Mouse (Mus musculus) E14TG2a.4 (cell line): ENCODE results near the gene Caprin1.

Experiments used
- H3K27me3 ChIP-seq: 2 replicates; pipeline ENCODE4 v1.6.1; 2014; ENCODE audit warnings: low read length, control low read depth; ENCODE audit not compliant: insufficient read depth
- H3K36me3 ChIP-seq: 2 replicates; pipeline ENCODE4 v1.6.1; 2014; ENCODE audit warnings: low read length, control low read depth; ENCODE audit not compliant: insufficient read depth
- H3K4me1 ChIP-seq: replicated peaks from 2 replicates; pipeline ENCODE4 v1.6.1; 2014; ENCODE audit warnings: low read depth, low read length, control low read depth
- H3K4me3 ChIP-seq: replicated peaks from 2 replicates; pipeline ENCODE4 v1.5.1; 2014; ENCODE audit warnings: mild to moderate bottlenecking, low read length
- H3K9me3 ChIP-seq: 2 replicates; pipeline ENCODE4 v1.6.1; 2014; ENCODE audit warnings: low read length, control low read depth
- CTCF ChIP-seq: conservative IDR thresholded peaks from 2 replicates; pipeline ENCODE4 v1.5.1; 2014; ENCODE audit warnings: low read length
- NANOG ChIP-seq: IDR thresholded peaks from 2 replicates; pipeline ENCODE4 v1.6.1; 2014; ENCODE audit warnings: borderline replicate concordance, low read length, mixed read lengths
- POU5F1 ChIP-seq: IDR thresholded peaks from 2 replicates; pipeline ENCODE4 v1.6.1; 2014; ENCODE audit warnings: low read length, borderline replicate concordance

Gene Caprin1

GRCm38 (mm10) chr2:103810412-103810811 is 13.0 kb upstream of the Caprin1 start:
- peaks cover 14% of the 10 kb centered on the region for H3K4me1 ChIP-seq
- no peak for TF ChIP-seq NANOG
- no peaks in the 10 kb centered on the region for H3K9me3 ChIP-seq
- no peaks in the 10 kb centered on the region for H3K36me3 ChIP-seq
- H3K27me3 ChIP-seq, result no peaks in the 10 kb centered on the region
- H3K4me3 ChIP-seq, result peak overlapping the region; percentile 74

- no peaks in the 10 kb centered on the region for H3K36me3 ChIP-seq
- peaks cover 14% of the 10 kb centered on the region for H3K4me1 ChIP-seq
- no peak overlapping the region for H3K4me3 ChIP-seq
- no peaks in the 10 kb centered on the region for H3K9me3 ChIP-seq
- H3K27me3 ChIP-seq, result no peaks in the 10 kb centered on the region
- TF ChIP-seq CTCF (no peak), NANOG (no peak), POU5F1 (no peak)
These were observed 11.0 kb upstream of the Caprin1 start for GRCm38 (mm10) chr2:103808466-103808865.

- TF ChIP-seq CTCF, result no peak
- no peak for TF ChIP-seq POU5F1
- no peak for TF ChIP-seq NANOG
- no peaks in the 10 kb centered on the region; the same call in 1 of the 2 replicates for H3K4me1 ChIP-seq
- no peak overlapping the region for H3K4me3 ChIP-seq
- H3K36me3 ChIP-seq, result no peaks in the 10 kb centered on the region
- H3K9me3 ChIP-seq, result no peaks in the 10 kb centered on the region
- H3K27me3 ChIP-seq, result no peaks in the 10 kb centered on the region
These were observed 6.5 kb upstream of the Caprin1 start for GRCm38 (mm10) chr2:103803770-103804530.

DNA sequence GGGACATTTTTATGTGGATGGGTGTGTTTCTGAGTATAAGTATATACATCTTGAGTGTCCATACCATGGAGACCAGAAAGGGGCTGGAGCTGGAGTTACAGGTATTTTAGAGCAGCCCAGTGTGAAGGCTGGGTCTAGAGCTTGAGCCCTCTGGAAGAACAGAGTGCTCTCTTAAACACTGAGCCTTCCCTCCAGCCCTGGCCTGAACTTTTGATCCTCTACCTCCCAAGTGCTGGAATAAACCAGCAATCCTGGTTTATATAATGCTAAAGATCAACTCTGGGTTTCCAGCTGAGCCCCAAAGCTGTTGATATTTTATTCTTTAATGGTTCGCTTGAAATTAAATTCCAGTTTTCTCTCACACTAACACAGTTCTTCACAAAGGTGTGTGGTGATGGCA is 5.0 kb upstream of the Caprin1 start:
- peaks cover 10% of the 10 kb centered on the region for H3K4me1 ChIP-seq
- H3K36me3 ChIP-seq, result no peaks in the 10 kb centered on the region
- TF ChIP-seq CTCF (no peak), POU5F1 (no peak), NANOG (no peak)
- H3K27me3 ChIP-seq, result no peaks in the 10 kb centered on the region
- no peaks in the 10 kb centered on the region for H3K9me3 ChIP-seq
- no peak overlapping the region for H3K4me3 ChIP-seq

GRCm38 (mm10) chr2:103796861-103797466 is 485 bp downstream of the Caprin1 start:
- no peak for TF ChIP-seq NANOG
- TF ChIP-seq CTCF, result no peak
- TF ChIP-seq POU5F1, result no peak
- H3K9me3 ChIP-seq, result no peaks in the 10 kb centered on the region
- peaks cover 40% of the 10 kb centered on the region for H3K4me1 ChIP-seq
- H3K36me3 ChIP-seq, result peaks cover 39% of the 10 kb centered on the region
- no peaks in the 10 kb centered on the region for H3K27me3 ChIP-seq
- peak overlapping the region; percentile 98 for H3K4me3 ChIP-seq

GRCm38 (mm10) chr2:103796211-103796860 is 1.1 kb downstream of the Caprin1 start:
- no peaks in the 10 kb centered on the region for H3K27me3 ChIP-seq
- TF ChIP-seq POU5F1, result no peak
- TF ChIP-seq NANOG, result no peak
- no peak for TF ChIP-seq CTCF
- peak overlapping the region; percentile 98 for H3K4me3 ChIP-seq
- peaks cover 46% of the 10 kb centered on the region for H3K4me1 ChIP-seq
- peaks cover 43% of the 10 kb centered on the region for H3K36me3 ChIP-seq
- H3K9me3 ChIP-seq, result no peaks in the 10 kb centered on the region

- no peaks in the 10 kb centered on the region for H3K9me3 ChIP-seq
- H3K4me3 ChIP-seq, result peak overlapping the region; percentile 98
- TF ChIP-seq NANOG (no peak), CTCF (no peak), POU5F1 (no peak)
- H3K27me3 ChIP-seq, result no peaks in the 10 kb centered on the region
- peaks cover 51% of the 10 kb centered on the region for H3K4me1 ChIP-seq
- H3K36me3 ChIP-seq, result peaks cover 47% of the 10 kb centered on the region
These were observed 1.6 kb downstream of the Caprin1 start for GRCm38 (mm10) chr2:103795843-103796210.

GRCm38 (mm10) chr2:103792009-103792408 is 5.4 kb downstream of the Caprin1 start:
- H3K27me3 ChIP-seq, result no peaks in the 10 kb centered on the region
- H3K36me3 ChIP-seq, result peaks cover 86% of the 10 kb centered on the region
- no peak for TF ChIP-seq CTCF
- TF ChIP-seq POU5F1, result peak; percentile 72; the same call in 1 of the 2 replicates
- TF ChIP-seq NANOG, result peak; percentile 90
- H3K4me3 ChIP-seq, result peak overlapping the region; percentile 98
- peaks cover 78% of the 10 kb centered on the region for H3K4me1 ChIP-seq
- H3K9me3 ChIP-seq, result no peaks in the 10 kb centered on the region
